Mouse (Mus musculus) forebrain, embryonic 15.5 days (tissue): ENCODE data around the gene Olfr183. TPM values are rescaled to one million over a fixed set of nuclear protein-coding genes. Genes with fewer than 3 reads are reported as not detected.
"Not testable (repeated sequence)": the region's sequence is repeated elsewhere in the genome, so short reads cannot be mapped to it uniquely, and the experiment has no call there.

Experiments used
- ATAC-seq: fragments of 200-750 bp; cut with Nextera tagmentation; replicated peaks from 2 replicates; pipeline ENCODE4 v1.8.0; 2017; ENCODE audit warnings: mild to moderate bottlenecking, moderate TSS enrichment, moderate library complexity
- H3K27ac ChIP-seq: fragments of 300-500 bp; sonication (generic); replicated peaks from 2 replicates; pipeline ENCODE4 v1.5.1; 2015; ENCODE audit warnings: mild to moderate bottlenecking, inconsistent platforms
- H3K27me3 ChIP-seq: fragments of 300-500 bp; sonication (generic); 2 replicates; pipeline ENCODE4 v1.6.1; 2015; ENCODE audit warnings: inconsistent platforms
- H3K36me3 ChIP-seq: fragments of 300-500 bp; sonication (generic); 2 replicates; pipeline ENCODE4 v1.6.1; 2015; ENCODE audit warnings: mild to moderate bottlenecking, inconsistent platforms
- H3K4me1 ChIP-seq: fragments of 300-500 bp; sonication (generic); 2 replicates; pipeline ENCODE4 v1.6.1; 2015; ENCODE audit warnings: inconsistent platforms
- H3K4me2 ChIP-seq: fragments of 300-500 bp; sonication (generic); replicated peaks from 2 replicates; pipeline ENCODE4 v1.6.1; 2015; ENCODE audit warnings: mild to moderate bottlenecking, inconsistent platforms
- H3K4me3 ChIP-seq: fragments of 300-500 bp; sonication (generic); 2 replicates; pipeline ENCODE4 v1.5.1; 2015; ENCODE audit warnings: mild to moderate bottlenecking, inconsistent platforms
- H3K9ac ChIP-seq: fragments of 300-500 bp; sonication (generic); replicated peaks from 2 replicates; pipeline ENCODE4 v1.6.1; 2015; ENCODE audit warnings: mild to moderate bottlenecking, inconsistent platforms
- H3K9me3 ChIP-seq: fragments of 300-500 bp; sonication (generic); 2 replicates; pipeline ENCODE4 v1.6.1; 2016; ENCODE audit warnings: inconsistent platforms
- WGBS: fragments of 180-500 bp; shearing (Covaris S2); methylation state at CpG from one replicate; pipeline ENCODE4 v1.1.7; 2015; ENCODE audit warnings: mixed read lengths; 5-methylcytosine and 5-hydroxymethylcytosine counted together
- polyA plus RNA-seq: library from polyadenylated mRNA; unstranded; fragments of >200 nt; fragmentation: Nextera tagmentation; extraction: Ambion mirVana; gene quantifications from 2 replicates; pipeline ENCODE4 v1.2.1, GENCODE M21; 2015

Gene Olfr183
- not detected in 2 replicates for polyA plus RNA-seq

- Histone ChIP-seq H3K9ac (no peak within 1 kb of the TSS), H3K27ac (no peak within 1 kb of the TSS), H3K4me2 (no peak within 1 kb of the TSS), H3K4me3 (no peak within 1 kb of the TSS), H3K36me3 (no peaks in the 10 kb centered on the region), H3K27me3 (no peaks in the 10 kb centered on the region), H3K9me3 (no peaks in the 10 kb centered on the region), H3K4me1 (no peaks in the 10 kb centered on the region)
- WGBS: 75% methylated on average over 2 of the region's 2 CpGs
- ATAC-seq: no peak
These were observed at the start of gene Olfr183 for GRCm38 (mm10) chr16:58995057-58995456. Gene Olfr183 (plus strand): TSS chr16:58995357.

GRCm38 (mm10) chr16:59007146-59007545 lies 12.0 kb downstream of the Olfr183 start:
- Histone ChIP-seq H3K4me1 (no peaks in the 10 kb centered on the region), H3K27ac (no peak overlapping the region), H3K4me2 (no peak overlapping the region), H3K9me3 (no peaks in the 10 kb centered on the region), H3K27me3 (no peaks in the 10 kb centered on the region), H3K4me3 (no peak overlapping the region), H3K9ac (no peak overlapping the region), H3K36me3 (no peaks in the 10 kb centered on the region)
- ATAC-seq: no peak

- no peak overlapping the region for H3K4me2 ChIP-seq
- no peak overlapping the region for H3K27ac ChIP-seq
- H3K9ac ChIP-seq: no peak overlapping the region
- WGBS: 63% methylated on average over 2 of the region's 2 CpGs
- no peaks in the 10 kb centered on the region for H3K4me1 ChIP-seq
- no peaks in the 10 kb centered on the region for H3K36me3 ChIP-seq
- no peak for ATAC-seq
- H3K9me3 ChIP-seq: no peaks in the 10 kb centered on the region
- H3K27me3 ChIP-seq: no peaks in the 10 kb centered on the region
- H3K4me3 ChIP-seq: no peak overlapping the region
These were observed 18.3 kb downstream of the Olfr183 start for GRCm38 (mm10) chr16:59013357-59014018.

- 97% methylated on average over 4 of the region's 4 CpGs for WGBS
These were observed 35.0 kb downstream of the Olfr183 start, which contains the start of gene Olfr186 for GRCm38 (mm10) chr16:59030191-59030590. Gene Olfr186 (minus strand): TSS chr16:59030291.

GRCm38 (mm10) chr16:59039710-59040109 lies 44.6 kb downstream of the Olfr183 start, which contains the start of gene Olfr187:
Gene Olfr187 (minus strand): TSS chr16:59039767.
- Histone ChIP-seq H3K36me3 (no peaks in the 10 kb centered on the region), H3K4me3 (no peak within 1 kb of the TSS), H3K27me3 (no peaks in the 10 kb centered on the region), H3K27ac (no peak within 1 kb of the TSS), H3K4me2 (no peak within 1 kb of the TSS), H3K9me3 (no peaks in the 10 kb centered on the region), H3K9ac (no peak within 1 kb of the TSS), H3K4me1 (no peaks in the 10 kb centered on the region)
- ATAC-seq: no peak
- 94% methylated on average over 7 of the region's 7 CpGs for WGBS

More at GRCm38 (mm10) chr16:59030191-59030590, 35.0 kb downstream of the Olfr183 start, which contains the start of gene Olfr186:
- H3K9me3 ChIP-seq: no peaks in the 10 kb centered on the region
- no peak for ATAC-seq
- no peak within 1 kb of the TSS for H3K4me3 ChIP-seq
- no peaks in the 10 kb centered on the region for H3K36me3 ChIP-seq
- no peak within 1 kb of the TSS for H3K27ac ChIP-seq
- no peaks in the 10 kb centered on the region for H3K27me3 ChIP-seq
- no peaks in the 10 kb centered on the region for H3K4me1 ChIP-seq
- H3K9ac ChIP-seq: no peak within 1 kb of the TSS
- H3K4me2 ChIP-seq: no peak within 1 kb of the TSS

GRCm38 (mm10) chr16:59045835-59046234 lies 50.7 kb downstream of the Olfr183 start:
- Histone ChIP-seq H3K9ac (no peak overlapping the region), H3K36me3 (no peaks in the 10 kb centered on the region), H3K27me3 (no peaks in the 10 kb centered on the region), H3K4me3 (no peak overlapping the region), H3K9me3 (no peaks in the 10 kb centered on the region), H3K4me2 (no peak overlapping the region), H3K4me1 (no peaks in the 10 kb centered on the region), H3K27ac (no peak overlapping the region)
- WGBS: 79% methylated on average over 3 of the region's 3 CpGs
- no peak for ATAC-seq

GRCm38 (mm10) chr16:59047579-59047978 lies 52.4 kb downstream of the Olfr183 start:
- no peak overlapping the region for H3K4me2 ChIP-seq
- H3K36me3 ChIP-seq: no peaks in the 10 kb centered on the region
- H3K9me3 ChIP-seq: no peaks in the 10 kb centered on the region
- 73% methylated on average over 4 of the region's 4 CpGs for WGBS
- H3K27ac ChIP-seq: no peak overlapping the region
- ATAC-seq: no peak
- no peak overlapping the region for H3K9ac ChIP-seq
- no peaks in the 10 kb centered on the region for H3K4me1 ChIP-seq
- no peaks in the 10 kb centered on the region for H3K27me3 ChIP-seq
- H3K4me3 ChIP-seq: no peak overlapping the region

GRCm38 (mm10) chr16:59048860-59049259 lies 53.7 kb downstream of the Olfr183 start:
- WGBS: 87% methylated on average over 1 of the region's 1 CpGs
- H3K36me3 ChIP-seq: no peaks in the 10 kb centered on the region
- H3K9me3 ChIP-seq: no peaks in the 10 kb centered on the region
- H3K27me3 ChIP-seq: no peaks in the 10 kb centered on the region
- no peak overlapping the region for H3K4me3 ChIP-seq
- H3K27ac ChIP-seq: no peak overlapping the region
- H3K4me1 ChIP-seq: no peaks in the 10 kb centered on the region
- H3K9ac ChIP-seq: no peak overlapping the region
- no peak overlapping the region for H3K4me2 ChIP-seq
- ATAC-seq: no peak

GRCm38 (mm10) chr16:59049286-59049685 lies 54.1 kb downstream of the Olfr183 start:
- not testable (repeated sequence) for ATAC-seq, H3K4me2 ChIP-seq, H3K9ac ChIP-seq, H3K4me1 ChIP-seq, H3K4me3 ChIP-seq, H3K27me3 ChIP-seq, H3K9me3 ChIP-seq, H3K27ac ChIP-seq, H3K36me3 ChIP-seq
- WGBS: 98% methylated on average over 2 of the region's 2 CpGs

Other genes starting within 250 kb of the Olfr183 start
- gene Olfr172, start 232.2 kb upstream of the Olfr183 start, polyA plus RNA-seq: not detected in 2 replicates
- not detected in 2 replicates for gene Olfr173, start 195.1 kb upstream of the Olfr183 start, polyA plus RNA-seq
- not detected in 2 replicates for gene Olfr175-ps1, start 168.6 kb upstream of the Olfr183 start, polyA plus RNA-seq
- not detected in 2 replicates for gene Olfr177, start 120.6 kb upstream of the Olfr183 start, polyA plus RNA-seq
- not detected in 2 replicates for gene Olfr178, start 103.3 kb upstream of the Olfr183 start, polyA plus RNA-seq
- gene Olfr181, start 66.6 kb upstream of the Olfr183 start, polyA plus RNA-seq: not detected in 2 replicates
- not detected in 2 replicates for gene Olfr180, start 66.0 kb upstream of the Olfr183 start, polyA plus RNA-seq
- gene Olfr186, start 34.9 kb downstream of the Olfr183 start, polyA plus RNA-seq: not detected in 2 replicates
- gene Olfr187, start 44.4 kb downstream of the Olfr183 start, polyA plus RNA-seq: not detected in 2 replicates
- not detected in 2 replicates for gene Olfr190, start 82.6 kb downstream of the Olfr183 start, polyA plus RNA-seq
- not detected in 2 replicates for gene Olfr191, start 94.5 kb downstream of the Olfr183 start, polyA plus RNA-seq
- not detected in 2 replicates for gene Olfr193, start 116.5 kb downstream of the Olfr183 start, polyA plus RNA-seq
- gene Olfr194, start 125.7 kb downstream of the Olfr183 start, polyA plus RNA-seq: not detected in 2 replicates
- not detected in 2 replicates for gene Olfr195, start 151.7 kb downstream of the Olfr183 start, polyA plus RNA-seq
- gene Olfr196, start 175.1 kb downstream of the Olfr183 start, polyA plus RNA-seq: not detected in 2 replicates
- not detected in 2 replicates for gene Olfr198, start 208.2 kb downstream of the Olfr183 start, polyA plus RNA-seq
- gene Olfr199, start 224.4 kb downstream of the Olfr183 start, polyA plus RNA-seq: not detected in 2 replicates